Mouse (Mus musculus) heart, postnatal 10 days (tissue): ENCODE data around the gene Btg1. TPM values are rescaled to one million over a fixed set of nuclear protein-coding genes. Genes with fewer than 3 reads are reported as not detected.

Experiments
- DNase-seq, 2 experiments: peaks; one replicate each; pipeline ENCODE4 v3.0.0; 2021
- intact Hi-C: fragments of 180-260 bp; cut with DNase I; formaldehyde crosslinking; loops from one replicate; pipeline ENCODE4 v1.15.1; 2025
- total RNA-seq, 2 experiments: library from RNA; stranded (reverse); gene quantifications; 2 replicates each; pipeline ENCODE4 v1.2.3; 2021

The Btg1 gene
- total RNA-seq, 2 experiments from 2014 or later, result 55.0 to 81.0 TPM

- no peak for DNase-seq
- intact Hi-C loops, result no loop called here
These were observed 39.4 kb downstream of the Btg1 start for GRCm38 (mm10) chr10:96656176-96656575.

GRCm38 (mm10) chr10:96658906-96659305 is 42.1 kb downstream of the Btg1 start:
- intact Hi-C loops, result no loop called here
- no peak for DNase-seq

- no peak for DNase-seq
- intact Hi-C loops, result no loop called here
These were observed 43.6 kb downstream of the Btg1 start for GRCm38 (mm10) chr10:96660280-96660985.

GRCm38 (mm10) chr10:96662976-96663375 is 46.2 kb downstream of the Btg1 start:
- intact Hi-C loops, result no loop called here

GRCm38 (mm10) chr10:96663739-96664430 is 47.1 kb downstream of the Btg1 start:
- intact Hi-C loops, result no loop called here
- DNase-seq, result no peak

More at GRCm38 (mm10) chr10:96662976-96663375, 46.2 kb downstream of the Btg1 start:
- DNase-seq, result no peak
